Mouse (Mus musculus): ENCODE measurements around the gene Grid1.

GRCm38 (mm10) chr14:34948249-34948648 is 128.3 kb downstream of the Grid1 start:
- TF ChIP-seq POLR2A (IDR thresholded peaks at IDR 0.05; ENCODE audit: low read depth, low read length), result no peak
- TF ChIP-seq CTCF (conservative IDR thresholded peaks at IDR 0.05; ENCODE audit: insufficient read depth, insufficient read length, low read depth, low read length), result no peak

Measured in kidney, adult 2 months (tissue).